Mouse (Mus musculus) retina, embryonic 14.5 days (tissue): ENCODE results near the gene Angptl7.
A peak's percentile ranks its signal among the peaks of the same experiment; 100 is the strongest.

Experiments
- DNase-seq: peaks from one replicate; pipeline ENCODE4 v3.0.0-alpha.2; 2015; ENCODE audit warnings: low spot score

Gene Angptl7

DNA sequence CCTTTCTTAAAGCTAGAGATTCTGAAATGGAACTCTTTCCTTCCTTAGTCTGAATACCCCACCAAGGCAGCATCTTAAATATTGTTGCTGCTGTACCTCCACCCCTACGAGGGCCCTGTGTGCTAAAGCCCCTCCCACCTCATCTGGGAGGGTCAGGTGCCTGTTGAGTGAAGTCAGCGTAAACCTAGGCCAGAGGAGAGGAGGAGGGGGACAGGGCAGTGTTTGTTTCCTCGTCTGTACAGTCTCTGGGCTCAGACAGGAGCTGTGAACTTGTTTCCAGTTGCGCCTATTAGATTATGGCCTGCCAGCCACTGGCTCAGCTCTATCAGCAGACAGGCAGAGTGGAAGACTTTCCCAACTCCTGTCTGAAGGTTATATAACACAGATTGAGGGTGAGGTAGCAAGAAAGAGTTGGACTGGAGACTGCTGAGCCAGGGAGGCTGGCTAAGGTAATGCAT, at the start of gene Angptl7:
Gene Angptl7 (minus strand): TSS at position 51 of the 458 bp plus-strand sequence.
- no peak for DNase-seq

DNA sequence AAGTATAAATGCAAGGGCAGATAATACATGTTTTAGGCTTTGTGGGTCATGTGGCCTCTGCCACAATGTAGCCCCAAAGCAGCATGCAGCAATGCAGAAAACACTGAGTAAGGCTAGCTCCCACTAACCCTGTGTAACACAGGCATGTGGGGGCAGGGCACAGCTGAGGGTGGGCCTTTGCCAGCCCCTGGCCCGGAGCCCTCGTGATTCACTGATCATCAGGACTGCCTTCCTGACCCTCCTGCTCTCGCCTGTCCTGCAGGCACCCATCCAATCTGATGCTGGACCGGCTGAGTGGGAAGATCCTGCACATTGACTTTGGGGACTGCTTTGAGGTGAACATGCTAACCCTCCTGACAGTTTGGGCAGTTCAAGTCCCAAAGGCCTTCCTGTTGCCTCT, 48.8 kb upstream of the Angptl7 start:
- DNase-seq, result no peak

DNA sequence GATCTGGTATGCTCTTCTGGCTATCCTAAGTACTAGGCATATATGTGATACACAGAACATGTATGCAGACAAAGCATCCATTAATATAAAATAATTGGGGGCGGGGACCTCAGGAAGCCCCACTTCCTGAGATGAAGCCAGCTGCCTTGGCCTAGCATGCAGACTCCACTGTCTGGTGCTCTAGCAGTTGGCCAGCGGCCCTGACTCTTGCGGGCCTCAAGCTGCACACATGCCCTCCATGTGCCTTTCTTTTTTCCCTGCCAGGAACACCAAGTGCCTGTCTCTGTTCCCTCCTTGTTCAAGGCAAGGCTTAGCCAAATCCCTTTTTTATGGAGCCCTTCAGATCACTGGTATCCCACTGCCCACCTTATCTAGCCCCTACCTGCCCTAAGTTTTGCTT, 35.6 kb upstream of the Angptl7 start:
- no peak for DNase-seq

DNA sequence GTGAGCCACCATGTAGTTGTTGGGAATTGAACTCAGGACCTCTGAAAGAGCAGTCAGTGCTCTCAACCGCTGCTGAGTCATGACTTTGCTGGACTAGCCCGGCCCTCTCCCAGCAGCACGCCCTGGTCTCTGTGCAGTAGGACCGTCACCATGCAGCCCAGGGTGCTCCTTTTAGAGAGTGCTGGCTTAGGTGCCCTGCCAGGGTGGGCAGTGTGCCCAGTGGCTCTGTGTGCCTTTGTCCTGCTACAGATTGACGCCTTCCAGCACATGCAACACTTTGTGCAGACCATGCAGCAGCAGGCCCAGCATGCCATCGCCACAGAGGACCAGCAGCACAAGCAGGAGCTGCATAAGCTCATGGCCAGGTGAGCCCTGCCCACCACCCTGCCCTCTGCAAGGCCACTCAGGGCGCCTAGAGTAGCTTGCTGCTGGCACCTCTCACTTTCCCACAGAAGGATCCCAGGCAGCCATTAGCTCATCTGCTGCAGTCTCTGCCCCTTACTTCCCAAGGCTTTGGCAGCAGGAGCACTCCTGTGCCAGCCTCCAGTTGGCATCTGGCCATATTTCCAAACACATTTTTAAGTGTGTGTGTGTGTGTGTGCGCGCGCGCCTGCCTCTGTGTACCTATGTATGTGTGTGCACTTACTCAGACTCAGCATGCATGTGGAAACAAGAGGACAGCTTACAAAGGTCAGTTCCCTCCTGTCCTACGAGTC, 33.5 kb upstream of the Angptl7 start:
- DNase-seq, result no peak

DNA sequence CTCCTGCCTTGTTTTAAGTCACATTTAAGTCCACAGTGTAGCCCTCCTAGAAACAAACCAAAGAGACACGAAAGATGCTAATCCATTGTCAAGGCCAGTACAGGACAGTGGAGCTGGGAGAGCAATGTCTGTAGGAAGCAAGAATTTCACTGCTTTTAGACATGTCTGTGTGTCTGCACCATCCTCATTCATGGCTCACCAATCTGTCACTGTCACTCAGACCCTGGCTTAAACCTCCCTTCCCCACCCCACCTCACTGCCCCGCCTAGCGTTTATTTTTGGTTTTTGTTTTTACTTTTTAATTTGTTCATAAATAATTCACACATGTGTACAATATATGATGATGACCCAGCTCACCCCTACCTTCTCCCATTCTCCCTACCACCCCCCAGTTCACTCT, 32.3 kb upstream of the Angptl7 start:
- no peak for DNase-seq

DNA sequence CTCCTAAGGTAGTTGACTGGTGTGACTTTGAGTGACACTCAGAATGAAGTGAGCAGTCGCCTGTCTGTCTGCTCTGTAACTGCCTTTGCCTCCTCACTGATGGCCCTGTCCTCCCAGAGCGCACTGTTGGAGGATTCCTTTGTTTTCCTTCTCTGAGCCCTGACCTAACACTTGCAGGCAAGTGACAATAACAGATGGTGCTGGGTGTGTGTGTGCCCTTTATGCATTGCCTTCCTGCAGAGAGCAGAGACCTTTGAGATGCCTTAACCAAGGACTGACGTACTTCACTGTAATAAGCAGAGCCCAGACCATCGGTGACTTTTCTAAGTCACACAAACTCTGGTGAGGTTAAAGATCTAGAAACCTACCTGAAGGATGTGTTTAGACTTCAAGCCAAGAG, 31.1 kb upstream of the Angptl7 start:
- no peak for DNase-seq

DNA sequence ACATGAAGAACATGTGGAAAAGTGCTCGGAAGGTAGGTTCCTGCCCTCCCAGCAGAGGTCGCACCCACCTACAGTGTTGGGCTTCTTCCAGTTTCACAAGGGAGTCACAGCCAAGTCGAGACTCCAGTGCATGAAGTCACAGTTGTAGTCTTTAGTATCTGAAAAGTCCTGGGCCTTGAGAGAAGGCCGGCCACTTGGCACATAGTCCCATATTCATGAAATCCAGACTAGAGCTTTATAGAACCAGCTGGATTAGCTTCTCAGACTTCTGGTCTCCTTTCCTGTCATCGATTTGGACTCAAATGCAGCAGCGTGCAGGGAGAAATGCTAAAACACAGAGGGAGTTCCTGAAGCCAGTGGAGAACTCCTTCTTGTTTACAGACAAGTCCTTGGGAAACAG, 30.5 kb upstream of the Angptl7 start:
- no peak for DNase-seq

DNA sequence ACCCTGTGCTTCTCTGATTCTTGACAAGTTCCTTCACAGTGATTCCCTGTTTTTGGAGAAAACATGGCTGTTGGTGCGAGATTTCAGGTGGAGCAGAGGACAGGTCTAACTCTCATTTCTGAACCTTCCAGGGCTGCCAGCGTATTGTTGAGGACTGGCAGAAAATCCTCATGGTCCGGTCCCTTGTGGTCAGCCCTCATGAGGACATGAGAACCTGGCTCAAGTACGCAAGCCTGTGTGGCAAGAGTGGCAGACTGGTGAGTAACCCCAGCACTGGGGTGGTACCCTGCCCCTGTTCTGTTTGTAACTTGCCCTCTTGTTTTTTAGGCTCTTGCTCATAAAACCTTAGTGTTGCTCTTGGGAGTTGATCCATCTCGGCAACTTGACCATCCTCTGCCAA, 30.1 kb upstream of the Angptl7 start:
- DNase-seq, result no peak

DNA sequence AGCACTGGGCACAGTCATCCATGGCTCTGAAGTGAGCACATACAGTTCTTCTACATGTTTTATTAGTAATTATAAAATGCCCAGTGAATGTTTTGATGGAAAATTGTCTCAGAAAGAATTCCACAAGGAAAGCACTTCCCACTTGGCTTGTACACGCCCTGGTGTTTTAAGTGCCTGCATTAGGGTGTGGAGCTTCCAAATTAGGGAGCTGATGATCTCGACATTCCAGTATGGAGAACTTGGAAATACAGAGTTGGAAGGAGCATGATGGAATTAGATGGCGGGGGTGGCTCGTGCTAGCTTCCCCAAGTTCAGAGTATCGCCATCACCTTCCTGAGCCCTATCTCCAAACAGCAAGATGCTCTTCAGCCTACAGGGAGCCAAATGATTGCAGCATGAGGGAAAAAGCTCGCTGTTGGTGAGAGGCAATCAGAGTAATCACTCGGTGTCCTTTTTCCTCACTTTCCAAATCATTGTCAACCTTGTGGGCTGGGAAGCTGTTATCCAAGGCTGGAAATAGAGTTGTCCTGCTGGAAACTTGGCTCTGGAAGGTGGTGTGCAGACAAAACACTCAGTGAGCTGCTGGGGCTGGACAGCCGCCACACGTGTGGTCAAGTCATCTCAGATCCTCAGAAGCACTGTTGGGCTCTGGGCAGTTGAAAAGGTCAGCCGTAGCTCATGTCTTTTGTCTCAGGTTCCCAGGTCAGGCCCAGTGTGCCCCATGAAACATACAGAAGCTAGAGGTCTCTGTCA, 27.1 kb upstream of the Angptl7 start:
- DNase-seq, result no peak

DNA sequence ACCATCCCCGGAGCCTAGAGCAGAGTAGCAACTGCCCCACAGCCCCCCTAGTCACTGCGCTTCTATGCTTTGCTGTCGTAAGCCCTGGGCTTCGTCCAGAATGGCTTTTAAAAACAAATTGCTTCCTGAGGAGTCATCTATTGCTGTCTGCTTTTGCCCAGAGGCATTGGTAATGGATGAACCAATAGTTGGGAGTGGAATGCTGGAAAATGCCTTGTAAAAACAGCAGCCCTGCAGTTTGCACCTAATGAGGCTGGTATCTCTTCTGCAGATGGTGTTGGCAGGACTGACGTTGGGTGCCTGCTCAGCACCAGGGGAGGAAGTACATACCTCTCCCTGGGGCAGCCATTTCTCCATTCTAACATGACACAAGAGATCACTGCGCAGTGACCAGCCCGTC, 23.3 kb upstream of the Angptl7 start:
- no peak for DNase-seq

DNA sequence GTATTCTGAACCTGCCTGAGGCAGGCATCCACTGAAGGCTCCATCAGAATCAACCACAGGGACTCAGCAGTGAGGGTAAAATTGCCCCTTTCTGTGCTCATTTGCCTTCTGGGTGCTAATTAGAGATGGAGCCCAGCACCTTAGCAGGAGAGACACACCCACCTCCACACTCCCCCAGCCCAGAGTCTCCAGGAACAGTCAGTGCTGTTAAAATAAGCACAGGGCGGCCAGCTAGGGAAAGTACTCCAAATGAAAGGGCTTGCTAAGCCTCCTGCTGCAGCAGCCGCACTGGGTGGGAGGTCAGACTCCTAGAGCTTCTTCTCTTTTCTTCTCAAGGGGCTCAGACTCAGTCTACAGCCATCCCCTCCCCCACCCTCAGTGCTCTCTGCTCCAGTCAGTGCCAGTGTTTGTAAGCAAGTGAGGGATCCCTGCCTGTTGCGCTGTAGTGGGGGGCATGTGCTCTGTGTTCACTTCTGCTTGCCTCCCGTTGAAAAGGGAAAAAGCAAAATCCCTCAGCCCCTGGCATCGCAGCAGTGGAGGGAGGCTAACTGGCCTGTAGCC, 18.1 kb upstream of the Angptl7 start:
- DNase-seq, result no peak

DNA sequence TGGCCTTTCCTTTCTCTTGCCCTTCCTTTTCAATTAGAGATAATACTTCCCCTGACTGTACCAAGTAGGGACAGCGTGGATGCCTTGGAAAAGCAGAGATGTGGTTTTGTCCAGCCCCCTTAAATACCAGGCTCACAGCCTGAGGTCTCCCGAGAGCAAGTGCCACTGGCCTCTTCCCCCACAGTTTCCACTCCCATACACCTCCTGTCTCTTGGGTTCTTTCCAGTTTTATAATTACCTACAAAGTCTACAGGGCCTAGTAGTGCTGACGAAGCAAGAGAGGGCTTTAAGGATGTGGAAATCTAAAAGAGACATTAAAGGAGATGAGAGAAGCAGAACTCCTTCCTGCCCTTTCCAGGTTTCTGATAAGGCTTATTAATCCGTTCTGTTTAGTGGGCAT, 17.5 kb upstream of the Angptl7 start:
- no peak for DNase-seq

DNA sequence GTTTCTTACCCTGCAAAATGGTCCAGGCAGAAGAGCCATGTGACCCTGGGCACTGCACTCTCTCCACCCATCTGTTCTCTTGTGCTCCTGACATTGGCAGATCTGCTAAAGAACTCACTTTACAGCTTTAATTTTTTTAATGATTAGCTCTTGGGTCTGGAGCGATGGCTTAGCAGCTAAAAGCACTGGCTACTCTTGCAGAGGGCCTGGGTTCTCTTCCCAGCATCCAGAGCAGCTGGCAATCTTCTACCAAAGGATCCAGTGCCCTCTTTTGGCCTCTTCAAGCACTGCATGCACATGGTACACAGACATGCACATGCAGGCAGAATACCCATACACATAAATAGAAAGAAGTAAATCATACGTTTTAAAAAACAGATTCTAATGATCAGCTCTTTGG, 15.1 kb upstream of the Angptl7 start:
- peak; percentile 8 for DNase-seq

DNA sequence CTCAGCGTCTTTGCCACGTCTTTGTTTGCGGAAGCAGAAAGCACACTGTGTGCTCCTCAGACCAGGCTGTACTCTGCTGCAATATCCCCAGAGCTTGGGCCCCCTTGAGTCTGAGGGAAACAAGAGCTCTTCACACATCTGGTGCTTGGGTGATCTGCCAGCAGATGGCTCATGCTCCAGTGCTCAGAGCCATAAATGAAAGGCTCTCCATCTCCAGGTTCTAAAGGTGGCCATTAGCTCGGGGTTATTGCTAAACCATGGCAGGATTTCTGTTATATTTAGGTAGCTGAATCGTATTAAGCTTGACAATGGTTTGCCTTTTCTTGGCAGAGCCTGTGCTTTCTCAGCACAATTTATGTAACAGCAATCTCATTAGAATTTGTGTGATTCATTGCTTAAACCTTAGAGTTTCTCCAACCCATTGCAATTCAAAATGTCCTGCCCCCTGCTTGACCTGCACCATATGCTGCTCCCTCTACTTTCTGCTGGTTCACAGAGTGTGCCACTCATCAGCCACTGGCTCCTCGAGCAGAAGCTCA, 12.8 kb upstream of the Angptl7 start:
- no peak for DNase-seq

DNA sequence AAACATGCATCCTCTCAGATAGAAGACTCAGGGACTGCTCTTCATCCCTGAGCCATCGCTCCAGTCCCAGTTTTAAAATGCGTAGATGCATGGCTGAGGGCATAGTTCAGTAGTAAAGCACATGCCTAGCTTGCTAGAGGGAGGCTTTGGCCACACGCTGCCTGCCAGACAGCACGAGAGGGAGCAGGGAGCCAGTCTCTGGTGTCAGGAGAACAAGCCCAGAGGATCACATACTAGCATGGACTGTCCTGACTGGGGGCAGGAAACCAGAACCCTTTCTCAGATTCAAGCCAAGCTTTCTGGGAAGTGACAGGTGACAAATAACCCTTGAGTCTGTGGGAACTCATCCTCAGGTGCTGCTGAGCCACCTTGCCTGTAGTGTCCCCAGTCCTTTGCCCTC, 11.1 kb upstream of the Angptl7 start:
- DNase-seq, result no peak

DNA sequence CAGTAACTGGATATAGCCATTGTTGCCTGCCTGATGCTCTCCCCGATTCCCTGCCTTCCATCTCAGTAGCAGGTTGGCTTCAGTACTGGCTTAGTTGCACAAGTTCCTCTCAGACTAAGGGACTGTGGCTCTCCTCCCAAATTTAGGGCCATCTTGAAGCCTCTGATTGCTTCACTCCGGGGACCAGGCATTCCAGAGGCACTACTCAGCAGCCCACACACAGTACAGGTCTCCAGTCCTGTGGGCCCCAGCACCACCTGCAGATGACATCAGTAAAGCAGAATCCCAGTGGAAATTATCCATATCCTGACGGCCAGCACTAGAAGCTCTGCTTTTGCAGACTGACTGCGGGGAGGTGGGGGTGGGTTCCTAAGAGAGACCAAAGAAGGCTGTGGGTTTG, 10.4 kb upstream of the Angptl7 start:
- DNase-seq, result no peak

DNA sequence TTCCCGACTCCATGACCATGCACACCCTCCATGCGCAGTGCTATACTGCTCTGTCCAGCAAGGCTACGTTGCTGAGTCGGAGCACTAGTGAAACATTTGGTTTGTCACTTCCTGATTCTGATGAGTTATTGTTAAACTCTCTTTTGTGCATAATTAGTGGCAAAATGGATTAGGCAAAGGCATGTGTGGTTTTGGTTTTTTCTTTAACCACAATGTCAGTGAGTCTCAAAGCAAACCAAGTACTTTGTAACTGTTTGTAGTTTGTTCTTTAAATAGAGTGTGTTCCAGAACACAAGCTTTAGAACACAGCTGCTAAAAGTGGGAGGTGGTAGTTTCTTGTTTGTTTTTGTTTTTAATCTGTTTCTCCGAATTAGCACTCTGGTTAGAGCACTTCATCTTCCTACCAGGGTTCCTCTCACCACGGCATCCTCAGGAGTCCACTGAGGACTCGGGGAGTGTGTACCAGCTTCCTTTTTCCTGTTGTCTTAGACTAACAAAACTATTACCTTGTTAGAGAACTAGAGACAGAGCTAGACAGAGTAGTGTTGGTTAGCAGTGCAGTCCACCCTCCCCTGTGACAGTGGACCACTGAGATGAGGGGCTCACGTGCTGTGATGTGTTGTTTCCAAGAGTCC, 9.3 kb upstream of the Angptl7 start:
- DNase-seq, result no peak

DNA sequence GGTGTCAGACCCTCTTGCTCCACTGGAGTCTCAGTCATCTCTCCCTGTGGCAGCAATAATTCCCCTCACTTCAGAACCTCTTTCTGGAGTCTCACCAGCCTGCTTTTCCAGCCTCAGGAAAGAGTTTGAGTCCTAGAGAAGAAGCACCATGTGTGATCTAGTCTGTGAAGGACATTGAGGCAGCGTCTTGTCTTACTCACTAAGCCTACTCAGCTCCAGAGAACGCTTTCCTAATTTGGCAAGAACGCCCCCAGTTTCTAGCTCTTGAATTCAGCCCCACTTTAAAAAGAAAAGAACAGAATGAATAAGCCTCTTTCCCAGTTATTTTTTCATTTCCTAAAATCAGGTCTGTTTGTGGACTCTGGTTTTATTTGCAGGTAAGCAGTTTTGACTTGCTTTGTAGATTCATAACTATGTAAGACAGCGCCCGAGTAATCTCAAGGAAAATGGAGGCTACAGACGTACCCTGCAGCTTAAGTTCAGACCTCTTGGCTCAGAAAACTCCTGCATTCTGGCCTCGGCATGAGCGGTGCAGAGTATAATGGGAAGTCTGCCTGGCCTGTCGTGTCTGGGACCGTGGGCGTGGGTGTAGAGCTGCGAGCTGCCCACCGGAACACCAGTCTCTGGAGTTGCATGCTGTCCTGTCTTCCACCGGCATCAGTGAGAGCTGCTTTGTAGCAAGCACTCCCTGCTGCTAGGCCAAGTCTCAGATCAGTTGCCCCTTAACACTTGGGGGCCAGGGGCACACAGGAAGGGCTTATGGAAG, 8.0 kb upstream of the Angptl7 start:
- no peak for DNase-seq

DNA sequence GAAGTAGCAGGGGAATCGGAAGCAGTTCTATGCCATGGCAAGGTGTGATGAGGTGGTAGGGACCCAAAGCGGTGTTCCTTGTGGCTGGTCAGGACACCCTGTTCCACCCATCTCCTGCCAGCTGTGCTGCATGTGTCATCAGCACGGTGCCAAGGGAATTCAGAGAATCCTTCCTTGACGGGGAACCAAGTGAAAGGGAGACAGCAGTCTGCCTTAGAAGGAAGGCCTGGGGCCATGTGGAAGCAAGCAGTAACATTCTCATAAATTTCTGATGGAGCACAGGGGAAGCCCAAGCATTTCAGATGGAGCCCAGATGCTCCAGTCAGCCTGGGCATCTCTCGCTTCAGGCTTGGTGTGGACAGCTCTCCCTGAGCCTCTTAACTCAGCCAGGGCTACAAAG, 7.3 kb upstream of the Angptl7 start:
- no peak for DNase-seq

DNA sequence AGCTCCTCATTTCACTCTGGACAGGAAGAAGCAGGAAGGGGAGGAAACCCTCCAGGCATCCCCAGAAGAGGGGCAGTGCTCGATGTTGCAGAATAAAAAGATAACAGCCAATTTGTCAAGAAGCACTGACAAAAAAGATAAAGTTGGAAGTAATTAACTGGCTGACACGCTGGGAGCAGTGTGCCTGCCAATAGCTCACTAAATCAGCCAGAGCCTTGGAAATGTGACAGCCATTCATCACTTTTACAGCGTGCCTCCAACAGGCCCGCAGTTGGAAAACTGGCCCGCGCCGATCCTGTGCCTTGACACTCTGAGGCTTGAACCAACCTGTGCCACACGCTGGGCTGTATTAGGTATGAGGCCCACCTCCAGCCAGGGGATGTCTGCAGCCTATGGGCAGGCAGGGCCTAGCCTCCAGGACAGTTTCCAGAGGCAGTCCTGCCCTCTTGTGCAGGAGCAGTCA, 4.3 kb upstream of the Angptl7 start:
- DNase-seq, result no peak

DNA sequence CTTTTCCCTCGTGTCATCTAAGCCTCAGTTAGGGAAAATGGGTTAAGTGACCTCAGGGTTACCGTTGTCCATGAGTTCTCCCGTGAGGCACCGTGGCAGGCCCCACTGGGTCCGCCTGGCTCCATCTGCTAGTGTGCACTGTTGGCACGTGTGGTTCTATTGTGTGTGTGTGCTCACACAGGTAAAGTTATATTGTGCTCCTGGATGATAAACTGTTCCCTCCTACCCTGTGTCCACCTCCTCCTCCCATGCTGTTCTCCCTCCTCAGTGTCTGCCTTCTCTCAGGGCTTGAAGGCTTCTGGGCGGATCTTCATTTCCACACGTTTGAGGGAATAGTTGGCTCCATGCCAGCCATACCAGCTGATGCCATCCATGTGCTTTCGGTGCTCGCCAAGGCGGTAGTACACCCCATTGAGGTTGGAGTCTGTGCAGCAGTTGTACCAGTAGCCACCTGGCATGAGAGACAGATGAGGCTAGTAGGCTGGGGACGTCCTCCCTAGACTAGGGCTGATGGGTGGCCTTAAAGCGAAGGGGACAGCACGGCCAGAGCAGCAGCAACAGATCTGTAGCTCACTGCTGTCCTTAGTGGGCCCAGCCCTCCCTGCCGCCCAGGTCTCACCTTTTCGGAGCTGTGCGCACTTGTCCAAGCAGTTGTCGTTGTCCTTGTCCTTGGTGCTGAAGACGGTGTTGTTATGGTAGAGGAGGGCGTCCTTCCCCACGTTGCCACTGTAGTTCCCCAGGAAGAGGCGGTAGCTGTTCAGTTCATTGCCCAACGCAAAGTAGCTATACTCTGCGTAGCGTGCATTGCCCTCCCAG, 4.2 kb downstream of the Angptl7 start:
- DNase-seq, result no peak
